Mouse (Mus musculus): ENCODE measurements around the gene Gtf2a1. TPM values are rescaled to one million over a fixed set of nuclear protein-coding genes. Genes with fewer than 3 reads are reported as not detected.

The Gtf2a1 gene
- total and polyA plus RNA-seq, 2 experiments from 2014 or later: 18.6 to 20.0 TPM

DNA sequence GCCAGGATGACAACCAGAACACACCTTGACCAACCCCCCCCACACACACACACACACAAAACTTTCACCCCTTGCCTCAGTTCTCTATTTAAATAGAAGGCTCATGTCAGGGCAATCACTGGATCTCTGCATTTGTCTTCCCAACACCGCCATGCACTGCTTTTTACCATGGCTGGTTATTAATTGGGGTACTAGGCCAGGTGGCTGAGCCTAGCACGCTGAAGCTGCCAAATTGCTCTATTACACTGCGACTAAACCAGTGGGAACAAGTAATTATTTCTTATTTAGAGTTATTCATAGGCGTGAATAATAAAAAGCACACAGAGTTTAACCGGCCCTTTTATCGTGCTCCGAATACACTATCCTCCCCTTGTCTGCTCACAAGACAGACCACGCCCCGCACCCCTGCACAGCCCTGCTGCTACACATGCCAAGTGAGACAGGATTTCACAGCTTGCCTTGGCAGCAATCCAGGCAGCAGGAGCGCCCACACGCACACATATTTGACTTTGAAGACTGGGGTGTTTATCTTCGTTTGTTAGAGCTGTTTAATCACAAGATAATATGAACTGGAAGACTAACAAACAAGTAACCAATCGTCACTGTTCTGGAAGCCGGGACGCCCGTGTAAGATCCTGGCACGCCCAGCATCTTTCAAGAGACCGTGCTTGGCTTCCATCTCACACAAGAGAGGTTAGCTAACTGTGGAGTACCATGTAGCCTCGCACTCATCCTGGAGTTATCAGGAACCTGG is 38.3 kb downstream of the Gtf2a1 start:
- 15% methylated on average over 19 of the region's 19 CpGs for WGBS
- Histone ChIP-seq H3K36me3 (replicated peaks; ENCODE audit: control insufficient read depth, insufficient read depth, low read length) (0 out of 2 replicates have a peak, but pooled peaks cover 2% of the 10 kb centered on the region), H3K9ac (replicated peaks; ENCODE audit: low read depth, low read length) (no peak overlapping the region), H3K9me3 (replicated peaks; ENCODE audit: control insufficient read depth, low read length) (no peaks in the 10 kb centered on the region), H3K27me3 (ENCODE audit: control insufficient read depth, insufficient read depth, low read length) (no peaks in the 10 kb centered on the region), H3K4me1 (ENCODE audit: control insufficient read depth, insufficient read depth) (peaks cover 4% of the 10 kb centered on the region; the same call in 1 of the 2 replicates), H3K4me2 (ENCODE audit: low read depth, low read length) (peak overlapping the region; percentile 54), H3K4me3 (ENCODE audit: low read depth, low read length) (peak overlapping the region; percentile 16; the same call in 1 of the 2 replicates), H3K27ac (ENCODE audit: low read depth) (no peak overlapping the region)
- ATAC-seq (ENCODE audit: insufficient read depth, low read depth): peak; percentile 87
- TF ChIP-seq EP300 (IDR thresholded peaks at IDR 0.05; ENCODE audit: low read depth) (no peak), CTCF (IDR thresholded peaks at IDR 0.05; ENCODE audit: low read depth) (no peak)
- DNase-seq (ENCODE audit: low spot score): peak; percentile 67

GRCm38 (mm10) chr12:91549471-91549870 is 40.8 kb downstream of the Gtf2a1 start:
- ATAC-seq (ENCODE audit: insufficient read depth, low read depth): no peak

DNA sequence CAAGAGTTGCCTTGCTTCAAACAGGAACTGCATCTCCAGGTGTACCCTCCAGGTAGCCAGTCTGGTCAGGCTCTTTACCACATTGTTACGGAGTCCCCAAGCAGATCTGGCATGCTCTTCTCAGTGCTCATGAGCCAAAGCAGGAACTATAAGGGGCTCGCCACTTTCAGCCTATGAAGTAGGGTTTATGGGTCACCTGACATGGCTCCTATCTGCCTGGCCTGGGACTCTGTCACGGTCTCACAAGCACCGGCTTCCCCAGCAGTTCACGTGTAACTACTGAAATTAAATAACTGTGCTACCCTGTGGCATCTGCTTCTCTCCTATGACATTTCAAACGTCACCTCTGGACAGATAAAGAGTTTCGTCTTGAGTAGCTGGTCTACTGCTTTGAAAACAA is 50.1 kb downstream of the Gtf2a1 start:
- no peaks in the 10 kb centered on the region for H3K36me3 ChIP-seq (replicated peaks; ENCODE audit: control insufficient read depth, insufficient read depth, low read length)
- 76% methylated on average over 7 of the region's 7 CpGs for WGBS
- H3K9ac ChIP-seq (replicated peaks; ENCODE audit: low read depth, low read length): no peak overlapping the region
- H3K4me1 ChIP-seq (ENCODE audit: control insufficient read depth, insufficient read depth): no peaks in the 10 kb centered on the region
- H3K4me3 ChIP-seq (ENCODE audit: low read depth, low read length): no peak overlapping the region
- no peak overlapping the region for H3K4me2 ChIP-seq (ENCODE audit: low read depth, low read length)
- TF ChIP-seq EP300 (IDR thresholded peaks at IDR 0.05; ENCODE audit: low read depth) (no peak), CTCF (IDR thresholded peaks at IDR 0.05; ENCODE audit: low read depth) (no peak)
- no peak for DNase-seq (ENCODE audit: low spot score)
- ATAC-seq (ENCODE audit: insufficient read depth, low read depth): no peak
- H3K9me3 ChIP-seq (replicated peaks; ENCODE audit: control insufficient read depth, low read length): no peaks in the 10 kb centered on the region
- no peaks in the 10 kb centered on the region for H3K27me3 ChIP-seq (ENCODE audit: control insufficient read depth, insufficient read depth, low read length)
- no peak overlapping the region for H3K27ac ChIP-seq (ENCODE audit: low read depth)

More at GRCm38 (mm10) chr12:91549471-91549870, 40.8 kb downstream of the Gtf2a1 start:
- Histone ChIP-seq H3K9ac (replicated peaks; ENCODE audit: low read depth, low read length) (no peak overlapping the region), H3K36me3 (replicated peaks; ENCODE audit: control insufficient read depth, insufficient read depth, low read length) (no peaks in the 10 kb centered on the region), H3K4me2 (ENCODE audit: low read depth, low read length) (no peak overlapping the region), H3K4me3 (ENCODE audit: low read depth, low read length) (no peak overlapping the region), H3K27me3 (ENCODE audit: control insufficient read depth, insufficient read depth, low read length) (no peaks in the 10 kb centered on the region), H3K27ac (ENCODE audit: low read depth) (no peak overlapping the region), H3K9me3 (replicated peaks; ENCODE audit: control insufficient read depth, low read length) (no peaks in the 10 kb centered on the region), H3K4me1 (ENCODE audit: control insufficient read depth, insufficient read depth) (peaks cover 4% of the 10 kb centered on the region; the same call in 1 of the 2 replicates)
- 70% methylated on average over 9 of the region's 9 CpGs for WGBS
- TF ChIP-seq CTCF (IDR thresholded peaks at IDR 0.05; ENCODE audit: low read depth): no peak
- DNase-seq (ENCODE audit: low spot score): no peak

- Histone ChIP-seq H3K27me3 (ENCODE audit: control insufficient read depth, insufficient read depth, low read length) (no peaks in the 10 kb centered on the region), H3K9ac (replicated peaks; ENCODE audit: low read depth, low read length) (no peak overlapping the region), H3K9me3 (replicated peaks; ENCODE audit: control insufficient read depth, low read length) (no peaks in the 10 kb centered on the region), H3K4me1 (ENCODE audit: control insufficient read depth, insufficient read depth) (no peaks in the 10 kb centered on the region), H3K4me3 (ENCODE audit: low read depth, low read length) (no peak overlapping the region), H3K27ac (ENCODE audit: low read depth) (no peak overlapping the region), H3K4me2 (ENCODE audit: low read depth, low read length) (no peak overlapping the region), H3K36me3 (replicated peaks; ENCODE audit: control insufficient read depth, insufficient read depth, low read length) (no peaks in the 10 kb centered on the region)
- ATAC-seq (ENCODE audit: insufficient read depth, low read depth) (no peak), DNase-seq (ENCODE audit: low spot score) (no peak)
- TF ChIP-seq EP300 (IDR thresholded peaks at IDR 0.05; ENCODE audit: low read depth): no peak
- no peak for TF ChIP-seq CTCF (IDR thresholded peaks at IDR 0.05; ENCODE audit: low read depth)
- 77% methylated on average over 6 of the region's 6 CpGs for WGBS
Observed at GRCm38 (mm10) chr12:91534514-91534913, 55.8 kb downstream of the Gtf2a1 start.

GRCm38 (mm10) chr12:91523626-91524025 is 66.7 kb downstream of the Gtf2a1 start:
- no peak overlapping the region for H3K9ac ChIP-seq (replicated peaks; ENCODE audit: low read depth, low read length)
- TF ChIP-seq CTCF (IDR thresholded peaks at IDR 0.05; ENCODE audit: low read depth) (no peak), EP300 (IDR thresholded peaks at IDR 0.05; ENCODE audit: low read depth) (no peak)
- no peaks in the 10 kb centered on the region for H3K27me3 ChIP-seq (ENCODE audit: control insufficient read depth, insufficient read depth, low read length)
- H3K36me3 ChIP-seq (replicated peaks; ENCODE audit: control insufficient read depth, insufficient read depth, low read length): no peaks in the 10 kb centered on the region
- 42% methylated on average over 3 of the region's 3 CpGs for WGBS
- no peak overlapping the region for H3K27ac ChIP-seq (ENCODE audit: low read depth)
- H3K4me1 ChIP-seq (ENCODE audit: control insufficient read depth, insufficient read depth): no peaks in the 10 kb centered on the region
- H3K4me3 ChIP-seq (ENCODE audit: low read depth, low read length): no peak overlapping the region
- H3K9me3 ChIP-seq (replicated peaks; ENCODE audit: control insufficient read depth, low read length): no peaks in the 10 kb centered on the region
- ATAC-seq (ENCODE audit: insufficient read depth, low read depth) (no peak), DNase-seq (ENCODE audit: low spot score) (no peak)
- H3K4me2 ChIP-seq (ENCODE audit: low read depth, low read length): no peak overlapping the region

DNA sequence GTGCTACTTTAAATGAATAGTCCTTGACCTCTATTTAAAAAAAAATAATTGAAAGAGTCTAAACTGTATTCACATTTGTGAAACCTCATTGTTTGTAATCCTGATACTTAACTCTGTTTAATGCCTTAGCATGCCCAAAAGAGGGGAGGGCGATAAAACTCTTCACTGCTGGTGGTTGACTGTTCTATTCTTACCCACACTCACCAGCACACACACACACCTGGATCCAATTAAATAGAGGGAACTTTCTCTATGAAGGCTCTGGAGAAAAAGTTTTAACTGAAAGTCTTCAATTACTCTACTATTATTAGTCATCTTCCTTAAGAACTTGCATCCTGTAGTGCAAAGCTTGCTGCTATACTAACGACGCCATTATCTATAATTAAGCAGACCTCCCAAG is 72.5 kb downstream of the Gtf2a1 start:
- ATAC-seq (ENCODE audit: insufficient read depth, low read depth): no peak
- H3K4me3 ChIP-seq (ENCODE audit: low read depth, low read length): no peak overlapping the region
- TF ChIP-seq CTCF (IDR thresholded peaks at IDR 0.05; ENCODE audit: low read depth): no peak
- TF ChIP-seq EP300 (IDR thresholded peaks at IDR 0.05; ENCODE audit: low read depth): no peak
- no peaks in the 10 kb centered on the region for H3K27me3 ChIP-seq (ENCODE audit: control insufficient read depth, insufficient read depth, low read length)
- no peaks in the 10 kb centered on the region for H3K4me1 ChIP-seq (ENCODE audit: control insufficient read depth, insufficient read depth)
- H3K36me3 ChIP-seq (replicated peaks; ENCODE audit: control insufficient read depth, insufficient read depth, low read length): no peaks in the 10 kb centered on the region
- no peak for DNase-seq (ENCODE audit: low spot score)
- no peaks in the 10 kb centered on the region for H3K9me3 ChIP-seq (replicated peaks; ENCODE audit: control insufficient read depth, low read length)
- WGBS: 80% methylated on average over 3 of the region's 3 CpGs
- H3K27ac ChIP-seq (ENCODE audit: low read depth): no peak overlapping the region
- H3K9ac ChIP-seq (replicated peaks; ENCODE audit: low read depth, low read length): no peak overlapping the region
- no peak overlapping the region for H3K4me2 ChIP-seq (ENCODE audit: low read depth, low read length)

Measured in heart, postnatal 0 days (tissue).